ENCODE assay signal across 13 mouse cellular contexts in the genomic region with DNA sequence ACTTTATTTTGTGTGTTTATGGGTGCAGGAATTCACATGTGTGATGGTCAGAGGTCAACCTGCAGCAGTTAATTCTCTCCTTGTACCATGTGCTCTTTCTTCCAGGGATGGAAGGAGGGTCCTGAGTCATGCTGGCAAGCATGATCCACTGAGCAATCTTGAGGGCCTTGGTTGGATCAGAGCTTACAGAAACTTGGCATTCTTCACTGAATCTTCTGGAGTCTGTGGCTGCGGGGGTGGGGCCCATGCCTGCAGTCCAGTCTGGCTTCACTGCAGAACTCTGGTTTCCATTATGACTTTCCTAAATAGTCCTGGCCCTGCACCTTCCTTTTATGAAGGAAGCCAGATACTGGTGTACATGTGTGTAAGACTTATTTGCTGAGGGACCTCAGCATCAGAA. TPM values are rescaled to one million over a fixed set of nuclear protein-coding genes. Genes with fewer than 3 reads are reported as not detected.
DNase-seq lines count a peak whose midpoint lies in the region; ATAC-seq and TF ChIP-seq lines count a peak whose summit lies in the region.
"Had no signal": no experiment of that assay in that cellular context is flagged by ENCODE, and none has a peak within 500 bp of the region (broad histone marks: within the 10 kb centered on the region; RNA-seq: fewer than 3 reads in every experiment).

No protein-coding gene starts in this region.

- no peaks in the 10 kb centered on the region for H3K9me3 ChIP-seq in hindbrain, embryonic 16.5 days (ENCODE audit: control insufficient read depth, low read length)
- H3K9me3 ChIP-seq in hindbrain, embryonic 10.5 days = no peaks in the 10 kb centered on the region
- no peaks in the 10 kb centered on the region for H3K9me3 ChIP-seq in lung, embryonic 14.5 days (ENCODE audit: low read depth, low read length)
- no peaks in the 10 kb centered on the region for H3K9me3 ChIP-seq in neural tube, embryonic 15.5 days (replicated peaks)
- H3K9me3 ChIP-seq: embryonic facial prominence, embryonic 12.5 days; hindbrain, embryonic 13.5 days; limb, embryonic 13.5 days had no signal

- no peak overlapping the region for H3K9ac ChIP-seq in hindbrain, embryonic 16.5 days (ENCODE audit: low read depth, low read length)
- no peak overlapping the region for H3K9ac ChIP-seq in lung, embryonic 14.5 days
- H3K9ac ChIP-seq in neural tube, embryonic 15.5 days (replicated peaks) = no peak overlapping the region
- H3K9ac ChIP-seq: embryonic facial prominence, embryonic 12.5 days; hindbrain, embryonic 13.5 days; limb, embryonic 13.5 days had no signal

- H3K4me2 ChIP-seq in hindbrain, embryonic 16.5 days (ENCODE audit: low read length) = no peak overlapping the region
- no peak overlapping the region for H3K4me2 ChIP-seq in lung, embryonic 14.5 days
- H3K4me2 ChIP-seq in neural tube, embryonic 15.5 days = no peak overlapping the region
- H3K4me2 ChIP-seq: embryonic facial prominence, embryonic 12.5 days; hindbrain, embryonic 13.5 days; limb, embryonic 13.5 days had no signal

- H3K4me3 ChIP-seq in hindbrain, embryonic 16.5 days (ENCODE audit: low read length) = no peak overlapping the region
- H3K4me3 ChIP-seq in hindbrain, embryonic 10.5 days = no peak overlapping the region
- no peak overlapping the region for H3K4me3 ChIP-seq in lung, embryonic 14.5 days (ENCODE audit: low read depth, low read length)
- H3K4me3 ChIP-seq in neural tube, embryonic 15.5 days (replicated peaks) = no peak overlapping the region
- H3K4me3 ChIP-seq: embryonic facial prominence, embryonic 12.5 days; hindbrain, embryonic 13.5 days; limb, embryonic 13.5 days had no signal

- no peak overlapping the region for H3K27ac ChIP-seq in hindbrain, embryonic 16.5 days (ENCODE audit: low read depth, low read length)
- H3K27ac ChIP-seq in hindbrain, embryonic 10.5 days = no peak overlapping the region
- no peak overlapping the region for H3K27ac ChIP-seq in lung, embryonic 14.5 days (ENCODE audit: low read depth)
- H3K27ac ChIP-seq in neural tube, embryonic 15.5 days (replicated peaks) = no peak overlapping the region
- H3K27ac ChIP-seq: embryonic facial prominence, embryonic 12.5 days; hindbrain, embryonic 13.5 days; limb, embryonic 13.5 days had no signal

- no peaks in the 10 kb centered on the region for H3K27me3 ChIP-seq in hindbrain, embryonic 16.5 days (replicated peaks; ENCODE audit: control insufficient read depth, insufficient read depth, low read length)
- H3K27me3 ChIP-seq in hindbrain, embryonic 10.5 days (ENCODE audit: insufficient read depth, poor library complexity, severe bottlenecking) = no peaks in the 10 kb centered on the region
- no peaks in the 10 kb centered on the region for H3K27me3 ChIP-seq in lung, embryonic 14.5 days (ENCODE audit: insufficient read depth, low read length)
- no peaks in the 10 kb centered on the region for H3K27me3 ChIP-seq in neural tube, embryonic 15.5 days (replicated peaks)
- H3K27me3 ChIP-seq: CH12.LX; embryonic facial prominence, embryonic 12.5 days; hindbrain, embryonic 13.5 days; limb, embryonic 13.5 days had no signal

- DNase-seq in hindbrain, embryonic 10.5 days (ENCODE audit: low spot score) = no peak
- DNase-seq in MN1 (ENCODE audit: low spot score) = peak; percentile 10
- peak; percentile 67 for DNase-seq in fibroblast of lung, adult 2 months (ENCODE audit: low read depth)
- DNase-seq in lung, embryonic 14.5 days = peak; percentile 39
- no peak for DNase-seq in layer of hippocampus, adult 11-12 months (ENCODE audit: low spot score)
- no peak for DNase-seq in left cerebral cortex, postnatal 25 days (ENCODE audit: low spot score in 2 of 2)
- DNase-seq: spleen, adult 18-20 months had no signal

- no peak for TF ChIP-seq CTCF in lung, embryonic 14.5 days (IDR thresholded peaks at IDR 0.05; ENCODE audit: low read depth)

- no peaks in the 10 kb centered on the region for H3K4me1 ChIP-seq in hindbrain, embryonic 16.5 days (ENCODE audit: control insufficient read depth, insufficient read depth, low read depth, low read length)
- H3K4me1 ChIP-seq in hindbrain, embryonic 10.5 days (replicated peaks) = no peaks in the 10 kb centered on the region
- no peaks in the 10 kb centered on the region; the same call in 1 of the 2 replicates for H3K4me1 ChIP-seq in lung, embryonic 14.5 days (ENCODE audit: insufficient read depth)
- no peaks in the 10 kb centered on the region for H3K4me1 ChIP-seq in neural tube, embryonic 15.5 days
- H3K4me1 ChIP-seq: embryonic facial prominence, embryonic 12.5 days; hindbrain, embryonic 13.5 days had no signal

- 75% methylated on average over 1 of the region's 1 CpGs for WGBS in hindbrain, embryonic 16.5 days
- 88% methylated on average over 1 of the region's 1 CpGs for WGBS in hindbrain, embryonic 10.5 days
- WGBS in lung, embryonic 14.5 days = 76% methylated on average over 1 of the region's 1 CpGs
- WGBS in neural tube, embryonic 15.5 days = 88% methylated on average over 1 of the region's 1 CpGs

- 0 out of 2 replicates have a peak, but pooled peaks have one; percentile 23 for ATAC-seq in hindbrain, embryonic 16.5 days
- no peak; the same call in 1 of the 2 replicates for ATAC-seq in lung, embryonic 14.5 days (ENCODE audit: insufficient read depth)
- ATAC-seq in neural tube, embryonic 15.5 days (ENCODE audit: low FRiP score) = no peak

- intact Hi-C loops in left cerebral cortex, postnatal 25 days (cut with DNase I) = no loop called here

- no peaks in the 10 kb centered on the region for H3K36me3 ChIP-seq in hindbrain, embryonic 16.5 days (ENCODE audit: control insufficient read depth, insufficient read depth, low read length)
- H3K36me3 ChIP-seq in hindbrain, embryonic 10.5 days = no peaks in the 10 kb centered on the region
- no peaks in the 10 kb centered on the region for H3K36me3 ChIP-seq in lung, embryonic 14.5 days (ENCODE audit: insufficient read depth)
- no peaks in the 10 kb centered on the region for H3K36me3 ChIP-seq in neural tube, embryonic 15.5 days
- H3K36me3 ChIP-seq: embryonic facial prominence, embryonic 12.5 days; hindbrain, embryonic 13.5 days; limb, embryonic 13.5 days had no signal

RNA-seq across cellular contexts. Expression of gene Tbl1x, which starts 38.1 kb away (rescaled TPM):
- polyA plus RNA-seq in hindbrain, embryonic 16.5 days (2015; fragmentation: Nextera tagmentation; extraction: Ambion mirVana) = 39.1 and 41.7 TPM in 2 replicates
- polyA plus RNA-seq in hindbrain, embryonic 10.5 days (2016; fragmentation: Nextera tagmentation; extraction: Ambion mirVana) = 46.4 and 65.0 TPM in 2 replicates
- 82.8 and 83.0 TPM in 2 replicates for polyA plus RNA-seq in lung, embryonic 14.5 days (2014; fragmentation: Nextera tagmentation; extraction: Ambion mirVana)
- polyA plus RNA-seq in neural tube, embryonic 15.5 days (2015; fragmentation: Nextera tagmentation; extraction: Ambion mirVana) = 41.4 and 49.7 TPM in 2 replicates
- 10 to 100 TPM; 50.7 to 51.2 TPM for total RNA-seq in left cerebral cortex, postnatal 25 days (2021)

Comparison
In these comparisons a context has a peak if more than half of its experiments do, and no peak if none do; other contexts are left out.
1. DNase-seq: peak in MN1 (single experiment), fibroblast of lung, adult 2 months (single experiment) and lung, embryonic 14.5 days (single experiment); none in hindbrain, embryonic 10.5 days (single experiment), layer of hippocampus, adult 11-12 months (single experiment) and left cerebral cortex, postnatal 25 days (0 of 2).